Mouse (Mus musculus) erythroid progenitor cell, adult 5-6 weeks (primary cell): Measurements from ENCODE around the gene Exosc6. TPM values are rescaled to one million over a fixed set of nuclear protein-coding genes. Genes with fewer than 3 reads are reported as not detected.

Experiments used
- total RNA-seq, 2 experiments: library from RNA; stranded (forward) in 1 of 2; stranded (reverse) in 1 of 2; fragments of 150-400 nt in 1 of 2; fragments of 186-747, 209-891 nt in 1 of 2; gene quantifications; 2 replicates each; pipeline versions ENCODE4 v1.2.3 to v1.2.4; 2015 to 2017; ENCODE audit warnings: low replicate concordance in 2 of 2

Exosc6 gene
- total RNA-seq, 2 experiments from 2014 or later, result 8.4 TPM; not detected in 1

Other genes with a start within 250 kb of the Exosc6 start
- gene Cog4, start 209.7 kb upstream of the Exosc6 start, total RNA-seq (2015; ENCODE audit: low replicate concordance), result 18.9 and 27.4 TPM in 2 replicates
- 21.6 and 55.7 TPM in 2 replicates for gene Cog4, start 209.7 kb upstream of the Exosc6 start, total RNA-seq (2017; ENCODE audit: low replicate concordance)
- gene Sf3b3, start 209.6 kb upstream of the Exosc6 start, total RNA-seq (2015; ENCODE audit: low replicate concordance), result 46.5 and 49.7 TPM in 2 replicates
- 57.1 and 60.3 TPM in 2 replicates for gene Sf3b3, start 209.6 kb upstream of the Exosc6 start, total RNA-seq (2017; ENCODE audit: low replicate concordance)
- gene Fuk, start 153.9 kb upstream of the Exosc6 start, total RNA-seq (2015; ENCODE audit: low replicate concordance), result 0.42 TPM in 1 of 2 replicates, not detected in the other
- 0.51 and 1.4 TPM in 2 replicates for gene Fuk, start 153.9 kb upstream of the Exosc6 start, total RNA-seq (2017; ENCODE audit: low replicate concordance)
- gene St3gal2, start 136.4 kb upstream of the Exosc6 start, total RNA-seq (2015; ENCODE audit: low replicate concordance), result 30.6 and 40.0 TPM in 2 replicates
- 34.0 and 40.6 TPM in 2 replicates for gene St3gal2, start 136.4 kb upstream of the Exosc6 start, total RNA-seq (2017; ENCODE audit: low replicate concordance)
- 45.4 and 49.9 TPM in 2 replicates for gene Ddx19a, start 58.5 kb upstream of the Exosc6 start, total RNA-seq (2015; ENCODE audit: low replicate concordance)
- gene Ddx19a, start 58.5 kb upstream of the Exosc6 start, total RNA-seq (2017; ENCODE audit: low replicate concordance), result 22.5 and 28.8 TPM in 2 replicates
- gene Ddx19b, start 24.6 kb upstream of the Exosc6 start, total RNA-seq (2015; ENCODE audit: low replicate concordance), result 0.72 and 1.7 TPM in 2 replicates
- 1.8 and 4.6 TPM in 2 replicates for gene Ddx19b, start 24.6 kb upstream of the Exosc6 start, total RNA-seq (2017; ENCODE audit: low replicate concordance)
- 56.2 and 58.0 TPM in 2 replicates for gene Aars, start 23.2 kb upstream of the Exosc6 start, total RNA-seq (2015; ENCODE audit: low replicate concordance)
- 114 and 124 TPM in 2 replicates for gene Aars, start 23.2 kb upstream of the Exosc6 start, total RNA-seq (2017; ENCODE audit: low replicate concordance)
- not detected in 2 replicates for gene Clec18a, start 36.1 kb downstream of the Exosc6 start, total RNA-seq (2015; ENCODE audit: low replicate concordance)
- gene Clec18a, start 36.1 kb downstream of the Exosc6 start, total RNA-seq (2017; ENCODE audit: low replicate concordance), result not detected in 2 replicates
- gene Pdpr, start 38.3 kb downstream of the Exosc6 start, total RNA-seq (2015; ENCODE audit: low replicate concordance), result 6.8 and 9.6 TPM in 2 replicates
- 8.1 and 11.0 TPM in 2 replicates for gene Pdpr, start 38.3 kb downstream of the Exosc6 start, total RNA-seq (2017; ENCODE audit: low replicate concordance)
- gene Glg1, start 202.9 kb downstream of the Exosc6 start, total RNA-seq (2015; ENCODE audit: low replicate concordance), result 36.5 and 39.3 TPM in 2 replicates
- gene Glg1, start 202.9 kb downstream of the Exosc6 start, total RNA-seq (2017; ENCODE audit: low replicate concordance), result 49.4 and 62.3 TPM in 2 replicates
- 117 and 127 TPM in 2 replicates for gene Rfwd3, start 243.9 kb downstream of the Exosc6 start, total RNA-seq (2015; ENCODE audit: low replicate concordance)
- gene Rfwd3, start 243.9 kb downstream of the Exosc6 start, total RNA-seq (2017; ENCODE audit: low replicate concordance), result 133 and 138 TPM in 2 replicates